Mouse (Mus musculus) lung, postnatal 0 days (tissue): ENCODE data around the gene Btf3l4.

ENCODE experiments used
- CTCF ChIP-seq: IDR thresholded peaks from 2 replicates; pipeline ENCODE4 v1.5.1; 2016; ENCODE audit warnings: antibody characterized with exemption, mild to moderate bottlenecking
- EP300 ChIP-seq: IDR thresholded peaks from 2 replicates; pipeline ENCODE4 v1.6.1; 2016; ENCODE audit warnings: antibody characterized with exemption, mild to moderate bottlenecking, control low read depth

DNA sequence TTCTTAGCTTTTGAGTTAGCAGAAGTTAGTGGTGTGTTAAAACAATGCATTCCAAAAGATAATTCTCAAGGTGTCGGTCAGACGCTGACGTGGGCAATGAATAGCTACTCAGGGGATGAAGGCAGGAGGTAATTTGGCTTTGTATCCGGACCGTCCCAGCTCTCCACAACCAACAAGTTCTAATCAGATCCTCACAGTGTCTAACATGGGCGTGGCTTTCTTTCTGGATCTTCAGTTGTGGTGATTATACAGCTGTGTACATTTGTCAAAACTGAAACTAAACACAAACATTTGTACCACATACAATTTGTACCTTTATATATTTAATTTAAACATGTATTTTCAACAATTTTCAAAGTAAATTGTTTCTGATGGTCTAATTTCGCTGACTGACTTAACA lies 33.4 kb upstream of the Btf3l4 start:
- TF ChIP-seq EP300 (no peak), CTCF (no peak)
